Mouse (Mus musculus): ENCODE measurements at regions not wholly inside any gene's neighbourhood (a gene's known extent, or its start where the extent isn't known, plus 50 kb on each side); places are given as distances from the start of the nearest gene placed in this dataset.

GRCm38 (mm10) chr11:63481676-63482310 is 353.0 kb downstream of the Pmp22 start:
- DNase-seq (ENCODE audit: low read depth, low spot score) = no peak

- no peak for DNase-seq (ENCODE audit: low read depth, low spot score)
Measured at GRCm38 (mm10) chr11:63482593-63482992, 353.8 kb downstream of the Pmp22 start.

- DNase-seq (ENCODE audit: low read depth, low spot score) = no peak
Measured at GRCm38 (mm10) chr11:63487203-63487602, 358.4 kb downstream of the Pmp22 start.

- DNase-seq (ENCODE audit: low read depth, low spot score) = no peak
Measured at GRCm38 (mm10) chr11:63502181-63502580, 373.4 kb downstream of the Pmp22 start.

GRCm38 (mm10) chr11:63507387-63507786 is 378.6 kb downstream of the Pmp22 start:
- DNase-seq (ENCODE audit: low read depth, low spot score) = no peak

GRCm38 (mm10) chr11:63508727-63509126 is 379.9 kb downstream of the Pmp22 start:
- no peak for DNase-seq (ENCODE audit: low read depth, low spot score)

GRCm38 (mm10) chr11:63510611-63511010 is 381.8 kb downstream of the Pmp22 start:
- DNase-seq (ENCODE audit: low read depth, low spot score) = no peak

- DNase-seq (ENCODE audit: low read depth, low spot score) = no peak
Measured at GRCm38 (mm10) chr11:63514615-63515014, 385.8 kb downstream of the Pmp22 start.

GRCm38 (mm10) chr11:63518847-63519246 is 390.1 kb downstream of the Pmp22 start:
- DNase-seq (ENCODE audit: low read depth, low spot score) = no peak

GRCm38 (mm10) chr11:63524254-63524653 is 395.5 kb downstream of the Pmp22 start:
- no peak for DNase-seq (ENCODE audit: low read depth, low spot score)

- DNase-seq (ENCODE audit: low read depth, low spot score) = no peak
Measured at GRCm38 (mm10) chr11:63525431-63525830, 396.6 kb downstream of the Pmp22 start.

- DNase-seq (ENCODE audit: low read depth, low spot score) = no peak
Measured at GRCm38 (mm10) chr11:63525956-63526355, 396.1 kb downstream of the Hs3st3b1 start.

- no peak for DNase-seq (ENCODE audit: low read depth, low spot score)
Measured at GRCm38 (mm10) chr11:63532752-63533151, 389.3 kb downstream of the Hs3st3b1 start.

GRCm38 (mm10) chr11:63533555-63534200 is 388.4 kb downstream of the Hs3st3b1 start:
- DNase-seq (ENCODE audit: low read depth, low spot score) = no peak

GRCm38 (mm10) chr11:63537693-63538092 is 384.4 kb downstream of the Hs3st3b1 start:
- DNase-seq (ENCODE audit: low read depth, low spot score) = no peak

- no peak for DNase-seq (ENCODE audit: low read depth, low spot score)
Measured at GRCm38 (mm10) chr11:63543971-63544696, 378.0 kb downstream of the Hs3st3b1 start.

- DNase-seq (ENCODE audit: low read depth, low spot score) = no peak
Measured at GRCm38 (mm10) chr11:63545516-63545915, 376.6 kb downstream of the Hs3st3b1 start.

GRCm38 (mm10) chr11:63560466-63560865 is 361.6 kb downstream of the Hs3st3b1 start:
- DNase-seq (ENCODE audit: low read depth, low spot score) = no peak

GRCm38 (mm10) chr11:63562696-63563095 is 359.4 kb downstream of the Hs3st3b1 start:
- DNase-seq (ENCODE audit: low read depth, low spot score) = no peak

GRCm38 (mm10) chr11:63565471-63566232 is 356.4 kb downstream of the Hs3st3b1 start:
- DNase-seq (ENCODE audit: low read depth, low spot score) = no peak

- DNase-seq (ENCODE audit: low read depth, low spot score) = no peak
Measured at GRCm38 (mm10) chr11:63569785-63570479, 352.2 kb downstream of the Hs3st3b1 start.
